Mouse (Mus musculus): Measurements from ENCODE around the gene H2-Ob. TPM values are rescaled to one million over a fixed set of nuclear protein-coding genes. Genes with fewer than 3 reads are reported as not detected.

The H2-Ob gene
- polyA plus RNA-seq, 1 experiment, result not detected

GRCm38 (mm10) chr17:34291609-34292008 lies 52.9 kb downstream of the H2-Ob start:
- TF ChIP-seq GATA1 (IDR thresholded peaks at IDR 0.05; ENCODE audit: low read length), result no peak

GRCm38 (mm10) chr17:34292570-34292969 lies 53.9 kb downstream of the H2-Ob start:
- TF ChIP-seq GATA1 (IDR thresholded peaks at IDR 0.05; ENCODE audit: low read length), result no peak

GRCm38 (mm10) chr17:34293533-34293932 lies 54.8 kb downstream of the H2-Ob start:
- no peak for TF ChIP-seq GATA1 (IDR thresholded peaks at IDR 0.05; ENCODE audit: low read length)

GRCm38 (mm10) chr17:34294249-34294648 lies 55.5 kb downstream of the H2-Ob start:
- TF ChIP-seq GATA1 (IDR thresholded peaks at IDR 0.05; ENCODE audit: low read length), result no peak

- no peak for TF ChIP-seq GATA1 (IDR thresholded peaks at IDR 0.05; ENCODE audit: low read length)
Measured at GRCm38 (mm10) chr17:34295307-34295706, 56.6 kb downstream of the H2-Ob start.

GRCm38 (mm10) chr17:34295891-34296794 lies 57.4 kb downstream of the H2-Ob start:
- TF ChIP-seq GATA1 (IDR thresholded peaks at IDR 0.05; ENCODE audit: low read length), result no peak

- TF ChIP-seq GATA1 (IDR thresholded peaks at IDR 0.05; ENCODE audit: low read length), result no peak
Measured at GRCm38 (mm10) chr17:34299356-34299755, 60.7 kb downstream of the H2-Ob start.

- no peak for TF ChIP-seq GATA1 (IDR thresholded peaks at IDR 0.05; ENCODE audit: low read length)
Measured at GRCm38 (mm10) chr17:34300071-34300470, 61.4 kb downstream of the H2-Ob start.

- no peak for TF ChIP-seq GATA1 (IDR thresholded peaks at IDR 0.05; ENCODE audit: low read length)
Measured at GRCm38 (mm10) chr17:34300691-34301566, 62.2 kb downstream of the H2-Ob start.

- TF ChIP-seq GATA1 (IDR thresholded peaks at IDR 0.05; ENCODE audit: low read length), result no peak
Measured at GRCm38 (mm10) chr17:34301670-34302190, 63.0 kb downstream of the H2-Ob start.

GRCm38 (mm10) chr17:34303789-34304188 lies 65.1 kb downstream of the H2-Ob start:
- no peak for TF ChIP-seq GATA1 (IDR thresholded peaks at IDR 0.05; ENCODE audit: low read length)

Other genes starting within 250 kb of the H2-Ob start
- not detected in 2 replicates for gene H2-K1, start 238.6 kb upstream of the H2-Ob start, polyA plus RNA-seq (2012)
- gene Ring1, start 214.2 kb upstream of the H2-Ob start, polyA plus RNA-seq (2012), result 56.3 and 62.8 TPM in 2 replicates
- 64.0 and 94.1 TPM in 2 replicates for gene H2-Ke6, start 210.8 kb upstream of the H2-Ob start, polyA plus RNA-seq (2012)
- gene Slc39a7, start 207.2 kb upstream of the H2-Ob start, polyA plus RNA-seq (2012), result 98.4 and 100 TPM in 2 replicates
- 176 and 194 TPM in 2 replicates for gene Rxrb, start 207.1 kb upstream of the H2-Ob start, polyA plus RNA-seq (2012)
- gene Col11a2, start 199.5 kb upstream of the H2-Ob start, polyA plus RNA-seq (2012), result 0.96 and 1.5 TPM in 2 replicates
- gene H2-Oa, start 146.6 kb upstream of the H2-Ob start, polyA plus RNA-seq (2012), result not detected in 2 replicates
- 2.0 and 2.6 TPM in 2 replicates for gene H2-DMa, start 119.4 kb upstream of the H2-Ob start, polyA plus RNA-seq (2012)
- gene Brd2, start 116.3 kb upstream of the H2-Ob start, polyA plus RNA-seq (2012), result 215 and 310 TPM in 2 replicates
- gene H2-DMb2, start 95.6 kb upstream of the H2-Ob start, polyA plus RNA-seq (2012), result not detected in 2 replicates
- gene H2-DMb1, start 85.8 kb upstream of the H2-Ob start, polyA plus RNA-seq (2012), result 0.10 TPM in 1 of 2 replicates, not detected in the other
- gene Tap1, start 51.4 kb upstream of the H2-Ob start, polyA plus RNA-seq (2012), result 1.1 and 1.4 TPM in 2 replicates
- 0.27 and 0.33 TPM in 2 replicates for gene Psmb9, start 51.1 kb upstream of the H2-Ob start, polyA plus RNA-seq (2012)
- not detected in 2 replicates for gene Psmb8, start 41.2 kb upstream of the H2-Ob start, polyA plus RNA-seq (2012)
- 37.0 and 46.3 TPM in 2 replicates for gene Tap2, start 35.4 kb upstream of the H2-Ob start, polyA plus RNA-seq (2012)
- gene H2-Ab1, start 18.8 kb downstream of the H2-Ob start, polyA plus RNA-seq (2012), result not detected in 2 replicates
- gene H2-Aa, start 48.9 kb downstream of the H2-Ob start, polyA plus RNA-seq (2012), result not detected in 2 replicates
- not detected in 2 replicates for gene H2-Eb1, start 67.0 kb downstream of the H2-Ob start, polyA plus RNA-seq (2012)
- not detected in 2 replicates for gene H2-Eb2, start 86.8 kb downstream of the H2-Ob start, polyA plus RNA-seq (2012)
- gene Btnl2, start 115.9 kb downstream of the H2-Ob start, polyA plus RNA-seq (2012), result not detected in 2 replicates
- gene Btnl1, start 138.2 kb downstream of the H2-Ob start, polyA plus RNA-seq (2012), result not detected in 2 replicates
- gene BC051142, start 159.9 kb downstream of the H2-Ob start, polyA plus RNA-seq (2012), result not detected in 2 replicates
- gene Btnl4, start 238.4 kb downstream of the H2-Ob start, polyA plus RNA-seq (2012), result not detected in 2 replicates